Mouse (Mus musculus) liver, embryonic 14.5 days (tissue): ENCODE results near the gene Prss36. TPM values are rescaled to one million over a fixed set of nuclear protein-coding genes. Genes with fewer than 3 reads are reported as not detected.

Experiments
- ATAC-seq: fragments of 200-750 bp; cut with Nextera tagmentation; 2 replicates; pipeline ENCODE4 v1.8.0; 2017; ENCODE audit warnings: moderate number of reproducible peaks, mild to moderate bottlenecking, moderate library complexity; ENCODE audit not compliant: insufficient read depth
- DNase-seq, 3 experiments: peaks; one replicate each; pipeline ENCODE4 v3.0.0-alpha.2; 2012 to 2013; ENCODE audit warnings: low read depth in 3 of 3, low spot score in 3 of 3
- H3K27ac ChIP-seq: fragments of 300-500 bp; sonication (generic); 2 replicates; pipeline ENCODE4 v1.5.1; 2014; ENCODE audit warnings: moderate library complexity, mild to moderate bottlenecking, control low read depth, inconsistent platforms
- H3K27me3 ChIP-seq: fragments of 300-500 bp; sonication (generic); 2 replicates; pipeline ENCODE4 v1.6.1; 2014; ENCODE audit warnings: mild to moderate bottlenecking, low read length, moderate library complexity; ENCODE audit not compliant: control insufficient read depth, insufficient read depth
- H3K36me3 ChIP-seq: fragments of 300-500 bp; sonication (generic); replicated peaks from 2 replicates; pipeline ENCODE4 v1.6.1; 2014; ENCODE audit warnings: low read depth; ENCODE audit not compliant: control insufficient read depth, insufficient read depth
- H3K4me1 ChIP-seq, 2 experiments: fragments of 200-500 bp in 1 of 2; fragments of 300-500 bp in 1 of 2; sonication (generic) in 1 of 2; replicated peaks; 2 replicates each; pipeline ENCODE4 v1.6.1; 2012 to 2014; ENCODE audit warnings: antibody characterized with exemption in 1 of 2, inconsistent platforms in 1 of 2, low read length in 1 of 2; ENCODE audit not compliant: control insufficient read depth in 2 of 2, insufficient read depth in 2 of 2
- H3K4me2 ChIP-seq: fragments of 300-500 bp; sonication (generic); 2 replicates; pipeline ENCODE4 v1.6.1; 2014; ENCODE audit warnings: low read depth, mild to moderate bottlenecking, control low read depth, moderate library complexity
- H3K4me3 ChIP-seq, 2 experiments: fragments of 200-500 bp in 1 of 2; fragments of 300-500 bp in 1 of 2; sonication (generic) in 1 of 2; 2 replicates each; pipeline ENCODE4 v1.5.1; 2012 to 2014; ENCODE audit warnings: low read depth in 2 of 2, low read length in 2 of 2, mild to moderate bottlenecking in 2 of 2, control low read depth in 1 of 2, inconsistent platforms in 1 of 2, moderate library complexity in 1 of 2; ENCODE audit not compliant: insufficient read depth in 1 of 2
- H3K9ac ChIP-seq: fragments of 300-500 bp; sonication (generic); replicated peaks from 2 replicates; pipeline ENCODE4 v1.6.1; 2014; ENCODE audit warnings: mild to moderate bottlenecking, control low read depth, moderate library complexity
- H3K9me3 ChIP-seq: fragments of 300-500 bp; sonication (generic); 2 replicates; pipeline ENCODE4 v1.6.1; 2016; ENCODE audit warnings: low read length, mixed read lengths; ENCODE audit not compliant: control insufficient read depth
- CTCF ChIP-seq: IDR thresholded peaks from 2 replicates; pipeline ENCODE4 v1.5.1; 2016; ENCODE audit warnings: antibody characterized with exemption, low read depth, control low read depth
- EP300 ChIP-seq: IDR thresholded peaks from 2 replicates; pipeline ENCODE4 v1.6.1; 2016; ENCODE audit warnings: antibody characterized with exemption, low read depth
- WGBS: fragments of 180-500 bp; shearing (Covaris S2); extraction: QIAGEN DNeasy Blood & Tissue Kit; methylation state at CpG from one replicate; pipeline ENCODE4 v1.1.7; 2014; ENCODE audit not compliant: insufficient replicate concordance; 5-methylcytosine and 5-hydroxymethylcytosine counted together
- polyA plus RNA-seq, 2 experiments: library from polyadenylated mRNA; depleted of rRNA in 1 of 2; stranded (reverse) in 1 of 2; unstranded in 1 of 2; fragments of >200 nt; fragmentation: Nextera tagmentation in 1 of 2; extraction: Ambion mirVana in 1 of 2; gene quantifications; 2 replicates each; pipeline versions ENCODE4 v1.2.1 to v1.2.3; 2012 to 2014

Gene Prss36
- polyA plus RNA-seq, 2 experiments: 2.3 to 3.0 TPM

DNA sequence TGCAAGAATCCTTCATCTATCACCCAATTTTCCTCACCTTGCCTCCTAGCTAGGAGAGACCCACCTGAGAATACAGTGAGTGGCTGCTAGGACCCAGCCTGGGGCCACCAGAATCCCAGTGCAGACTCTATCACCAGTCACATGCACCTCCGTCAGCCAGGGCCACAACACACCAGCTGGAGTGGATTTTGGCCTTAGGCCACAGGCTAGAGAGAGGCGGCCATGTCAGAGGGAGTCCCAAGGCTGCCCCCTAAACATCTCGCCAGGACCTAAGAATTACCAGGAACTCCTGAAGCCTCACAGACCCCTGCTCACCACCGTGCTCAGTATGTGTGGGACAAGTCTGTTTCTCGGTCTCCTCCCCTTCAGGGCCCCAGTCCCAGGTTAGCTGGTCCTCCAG is 12.4 kb downstream of the Prss36 start:
- H3K27ac ChIP-seq: no peak overlapping the region
- peaks cover 6 to 16% of the 10 kb centered on the region in 2 experiments; a peak in 3 of 4 replicates for H3K4me1 ChIP-seq

DNA sequence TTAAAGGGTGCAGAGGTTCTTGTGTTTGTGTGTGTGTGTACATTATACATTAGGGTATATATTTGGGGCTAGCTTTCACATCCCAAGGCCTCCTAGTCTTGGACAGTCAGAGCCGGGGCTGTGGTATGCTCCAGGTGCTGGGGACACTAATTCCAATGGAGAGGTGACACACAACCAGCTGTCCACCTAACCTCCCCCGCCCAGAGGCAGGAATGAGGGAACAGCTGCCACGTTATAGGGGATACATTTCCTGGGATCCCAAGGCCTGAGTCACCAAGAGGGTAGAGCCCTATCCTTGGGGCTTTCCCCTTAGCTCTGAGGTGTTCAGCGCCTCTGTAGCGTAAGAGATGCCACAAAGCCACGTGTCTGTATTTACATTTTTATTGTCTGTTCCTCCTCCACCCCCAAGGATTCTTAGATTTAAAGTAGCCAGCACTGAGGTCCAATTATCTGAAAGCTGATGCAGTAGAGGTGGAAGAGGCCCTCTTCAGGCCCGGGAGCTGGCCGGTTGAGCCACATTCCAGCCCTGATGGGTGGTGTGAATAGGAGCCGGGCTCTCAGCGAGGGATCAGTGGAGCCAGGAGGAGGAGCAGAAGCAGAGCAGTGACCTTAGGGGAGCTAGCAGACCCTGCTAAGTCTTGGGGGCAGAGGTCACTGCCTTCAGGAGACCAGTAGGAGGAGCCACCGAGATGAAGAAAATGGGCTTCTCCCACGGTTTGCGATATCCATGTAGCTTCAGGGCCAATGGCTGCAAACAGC is 14.1 kb downstream of the Prss36 start:
- Histone ChIP-seq H3K9me3 (no peaks in the 10 kb centered on the region), H3K4me2 (peak overlapping the region; percentile 7; the same call in 1 of the 2 replicates), H3K36me3 (no peaks in the 10 kb centered on the region), H3K4me3 (no peak overlapping the region), H3K4me1 (peaks cover 6 to 16% of the 10 kb centered on the region in 2 experiments; a peak in 3 of 4 replicates), H3K27me3 (no peaks in the 10 kb centered on the region), H3K27ac (no peak overlapping the region), H3K9ac (no peak overlapping the region)
- 57% methylated on average over 13 of the region's 13 CpGs for WGBS
- DNase-seq (no peak), ATAC-seq (no peak)
- TF ChIP-seq CTCF (no peak), EP300 (no peak)

More for the DNA sequence above, 12.4 kb downstream of the Prss36 start:
- 72% methylated on average over 5 of the region's 5 CpGs for WGBS
- no peak overlapping the region for H3K4me2 ChIP-seq
- no peaks in the 10 kb centered on the region for H3K27me3 ChIP-seq
- no peak overlapping the region for H3K4me3 ChIP-seq
- no peak overlapping the region for H3K9ac ChIP-seq
- H3K36me3 ChIP-seq: no peaks in the 10 kb centered on the region
- DNase-seq (no peak), ATAC-seq (no peak)
- H3K9me3 ChIP-seq: no peaks in the 10 kb centered on the region
- TF ChIP-seq EP300: no peak
- TF ChIP-seq CTCF: no peak

DNA sequence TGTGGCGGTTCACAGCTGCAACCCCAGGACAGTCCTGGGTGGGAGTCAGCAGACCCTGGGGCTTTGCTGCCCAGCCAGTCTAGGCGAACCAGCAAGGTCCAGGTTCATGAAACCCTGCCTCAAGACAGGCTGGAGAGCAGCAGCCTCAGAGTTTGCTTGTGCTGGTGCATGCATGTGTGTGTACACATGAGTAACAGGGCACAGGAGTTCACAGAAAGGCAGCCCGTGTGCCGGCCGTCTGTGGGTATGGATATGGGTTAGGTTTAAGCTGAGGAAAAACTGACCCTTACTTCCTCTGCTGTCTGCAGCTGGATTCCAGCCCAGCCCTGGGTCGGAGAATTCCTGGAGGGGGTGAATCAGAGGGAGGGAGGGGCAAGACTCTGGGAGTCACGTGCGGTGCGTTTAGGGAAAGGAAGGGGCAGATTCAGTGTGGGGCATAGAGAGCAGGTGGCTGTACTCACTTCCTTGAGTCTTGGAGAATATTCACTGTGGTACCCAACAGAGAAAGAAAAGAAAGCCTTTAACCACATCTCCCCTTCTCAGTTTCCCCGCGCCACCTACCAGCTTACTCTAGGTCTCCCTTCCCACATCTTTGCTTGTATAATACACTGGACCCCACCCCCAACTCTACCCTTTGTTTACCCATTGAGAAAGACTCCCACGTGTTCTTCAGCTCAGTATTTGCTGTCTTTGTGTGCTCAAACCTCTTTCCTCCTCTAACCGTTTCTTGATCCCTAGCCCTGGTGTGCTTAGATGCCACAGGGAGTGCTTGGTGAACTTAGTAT is 15.0 kb downstream of the Prss36 start:
- WGBS: 57% methylated on average over 13 of the region's 13 CpGs
- H3K27me3 ChIP-seq: no peaks in the 10 kb centered on the region
- H3K36me3 ChIP-seq: no peaks in the 10 kb centered on the region
- peak overlapping the region; percentile 7; the same call in 1 of the 2 replicates for H3K4me2 ChIP-seq
- ATAC-seq: no peak
- no peak overlapping the region for H3K27ac ChIP-seq
- no peak overlapping the region for H3K4me3 ChIP-seq
- H3K9ac ChIP-seq: no peak overlapping the region
- H3K4me1 ChIP-seq: peaks cover 6 to 16% of the 10 kb centered on the region in 2 experiments; a peak in 3 of 4 replicates
- DNase-seq: no peak
- no peaks in the 10 kb centered on the region for H3K9me3 ChIP-seq
- TF ChIP-seq EP300 (no peak), CTCF (no peak)

DNA sequence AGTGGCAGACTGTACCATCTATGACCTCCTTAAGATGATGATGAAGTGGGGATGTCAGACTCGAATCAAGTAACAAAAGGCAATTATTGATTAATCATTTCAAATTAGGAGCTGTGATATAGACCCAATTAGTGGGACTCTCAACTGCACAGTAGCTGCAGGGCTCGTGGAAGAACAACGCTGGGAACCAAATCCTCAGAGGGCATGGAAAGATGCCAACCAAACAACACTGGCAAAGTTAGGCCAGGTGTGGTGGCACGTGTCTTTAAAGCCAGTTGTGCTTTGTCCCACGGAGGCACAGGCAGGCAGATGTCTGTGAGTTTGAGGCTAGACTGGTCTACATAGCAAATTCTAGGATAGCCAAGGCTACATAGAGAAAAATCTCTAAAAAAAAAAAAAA is 15.9 kb downstream of the Prss36 start:
- ATAC-seq (no peak), DNase-seq (no peak)
- Histone ChIP-seq H3K27ac (no peak overlapping the region), H3K9ac (no peak overlapping the region), H3K4me3 (no peak overlapping the region), H3K36me3 (no peaks in the 10 kb centered on the region), H3K4me2 (no peak overlapping the region), H3K27me3 (no peaks in the 10 kb centered on the region), H3K4me1 (peaks cover 2 to 16% of the 10 kb centered on the region in 2 experiments; a peak in 3 of 4 replicates), H3K9me3 (no peaks in the 10 kb centered on the region)
- no peak for TF ChIP-seq CTCF
- WGBS: 71% methylated on average over 5 of the region's 5 CpGs

DNA sequence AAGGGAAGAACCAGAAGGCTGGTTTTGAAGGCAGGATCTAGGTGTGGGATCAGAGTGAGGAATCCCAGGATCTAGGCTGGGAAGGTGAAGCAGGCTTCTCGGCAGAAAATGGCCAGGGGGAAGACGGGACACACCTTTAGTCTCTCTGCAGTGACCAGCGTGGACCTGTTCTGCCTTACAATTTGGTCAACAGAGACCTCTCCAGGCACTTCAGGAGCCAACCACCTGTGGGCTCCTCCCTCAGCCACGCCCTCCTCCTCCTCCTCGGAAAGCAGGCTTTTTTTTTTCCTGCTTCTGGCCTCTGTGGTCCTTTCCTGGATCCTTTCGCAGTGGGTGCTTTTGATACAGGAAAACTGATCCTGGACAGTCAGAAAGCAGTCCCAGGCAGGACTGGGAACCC is 16.6 kb downstream of the Prss36 start, which contains the start of gene Prss8:
Gene Prss8, minus strand, starts transcription at position 182 of the 400 bp plus-strand sequence.
- H3K4me1 ChIP-seq: peaks cover 2 to 15% of the 10 kb centered on the region in 2 experiments; a peak in 3 of 4 replicates
- no peak within 1 kb of the TSS for H3K27ac ChIP-seq
- 26% methylated on average over 6 of the region's 6 CpGs for WGBS
- DNase-seq: no peak
- H3K4me3 ChIP-seq: peak within 1 kb of the TSS; percentile 41 to 48
- ATAC-seq: no peak
- H3K9me3 ChIP-seq: no peaks in the 10 kb centered on the region
- no peak for TF ChIP-seq EP300
- peak within 1 kb of the TSS; percentile 55 for H3K4me2 ChIP-seq
- H3K9ac ChIP-seq: peak within 1 kb of the TSS; percentile 48
- no peaks in the 10 kb centered on the region for H3K27me3 ChIP-seq
- no peaks in the 10 kb centered on the region; the same call in 1 of the 2 replicates for H3K36me3 ChIP-seq
